Mouse (Mus musculus) heart, adult 2 months (tissue): ENCODE measurements around the gene Nudt16l1.

Source experiments
- CTCF ChIP-seq: fragments of 200-600 bp; IDR thresholded peaks from 2 replicates; pipeline ENCODE4 v1.8.1; 2022; ENCODE audit warnings: antibody characterized with exemption, mild to moderate bottlenecking, moderate library complexity
- EP300 ChIP-seq: fragments of 200-500 bp; IDR thresholded peaks from 2 replicates; pipeline ENCODE4 v1.6.1; 2011; ENCODE audit warnings: low read depth, low read length, control low read depth; ENCODE audit not compliant: insufficient read depth
- POLR2A ChIP-seq: fragments of 200-500 bp; IDR thresholded peaks from 2 replicates; pipeline ENCODE4 v1.6.1; 2011; ENCODE audit warnings: mild to moderate bottlenecking, low read depth, low read length, control low read depth; ENCODE audit not compliant: insufficient read depth

DNA sequence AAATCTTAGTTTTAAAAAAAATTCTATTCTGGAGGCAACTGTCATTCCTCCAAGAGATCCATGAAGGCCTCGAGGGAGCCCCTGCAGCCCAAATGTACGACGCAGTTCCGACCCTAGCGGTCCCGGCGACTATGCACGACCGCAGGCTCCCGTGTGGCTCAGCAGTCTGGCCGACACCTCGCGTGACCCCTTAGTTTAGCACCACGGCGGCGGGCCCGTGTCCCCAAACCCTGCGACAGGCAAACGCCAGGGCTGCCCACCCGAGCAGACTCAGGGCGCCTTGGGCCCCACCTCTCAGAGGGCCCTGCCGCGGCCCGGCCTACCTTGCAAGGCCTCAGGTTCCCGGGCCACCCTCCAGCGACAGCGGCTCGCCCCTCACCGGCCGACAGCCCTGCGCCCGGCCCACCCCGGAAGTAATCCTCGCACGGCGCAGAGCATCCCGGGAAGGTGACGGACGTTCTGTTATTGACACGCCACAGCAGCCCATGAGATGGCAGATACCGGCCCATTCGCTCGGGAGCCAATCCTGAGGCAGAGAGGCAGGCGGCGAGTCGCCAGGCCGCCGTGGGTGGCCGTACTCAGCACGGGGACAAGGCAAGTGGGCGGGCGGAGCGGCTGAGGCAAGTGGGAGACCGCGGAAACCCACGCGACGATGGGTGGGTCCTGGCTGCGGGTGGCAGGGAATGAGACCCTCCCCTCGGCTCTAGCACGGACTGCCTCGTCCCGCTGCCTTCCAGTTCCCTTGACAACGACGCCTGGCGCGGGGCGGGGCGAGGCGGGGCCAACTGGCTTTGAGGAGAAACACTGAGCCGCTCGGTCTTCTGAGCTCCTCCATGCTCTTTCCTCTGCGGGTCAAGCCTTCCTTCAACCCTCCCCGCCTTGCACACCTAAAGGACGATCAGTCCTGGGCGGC lies 25.5 kb downstream of the Nudt16l1 start, which contains the start of gene Anks3:
- TF ChIP-seq CTCF (0 out of 2 replicates have a peak, but pooled peaks have one; percentile 2), POLR2A (peak; percentile 67), EP300 (peak; percentile 56; the same call in 1 of the 2 replicates)
